Mouse (Mus musculus): Measurements from ENCODE around the gene Cma2.

- TF ChIP-seq CTCF (IDR thresholded peaks at IDR 0.05; ENCODE audit: low read depth, low read length) = no peak
- TF ChIP-seq GATA1 (IDR thresholded peaks at IDR 0.05; ENCODE audit: borderline replicate concordance, low read length) = no peak
- no peak for TF ChIP-seq TAL1 (conservative IDR thresholded peaks at IDR 0.05; ENCODE audit: low read depth, low read length)
- no peak for TF ChIP-seq POLR2AphosphoS5 (IDR thresholded peaks at IDR 0.05; ENCODE audit: insufficient replicate concordance, low read depth, low read length)
Observed at GRCm38 (mm10) chr14:55929263-55929997, 21.4 kb upstream of the Cma2 start.
